Mouse (Mus musculus) G1E (cell line): ENCODE data around the gene Palmd. TPM values are rescaled to one million over a fixed set of nuclear protein-coding genes. Genes with fewer than 3 reads are reported as not detected.

Source experiments
- ATAC-seq: 2 replicates; pipeline ENCODE4 v1.8.0; 2016; ENCODE audit warnings: mild to moderate bottlenecking; ENCODE audit not compliant: insufficient number of reproducible peaks, poor library complexity, low FRiP score, severe bottlenecking; ENCODE audit errors: extremely low read depth
- DNase-seq: peaks from one replicate; pipeline ENCODE4 v3.0.0; 2012; ENCODE audit warnings: low spot score
- H3K27me3 ChIP-seq: 2 replicates; pipeline ENCODE4 v1.6.1; 2012; ENCODE audit warnings: mild to moderate bottlenecking, low read length, inconsistent platforms; ENCODE audit not compliant: insufficient read depth
- H3K36me3 ChIP-seq: replicated peaks from 2 replicates; pipeline ENCODE3; 2012; ENCODE audit warnings: mild to moderate bottlenecking, inconsistent platforms
- H3K4me1 ChIP-seq: 2 replicates; pipeline ENCODE4 v1.6.1; 2012; ENCODE audit warnings: low read depth, low read length, inconsistent platforms, mixed read lengths; ENCODE audit not compliant: insufficient read depth
- H3K4me3 ChIP-seq: 2 replicates; pipeline ENCODE4 v1.5.1; 2012; ENCODE audit warnings: low read depth, mild to moderate bottlenecking, inconsistent platforms, low read length, moderate library complexity, mixed read lengths
- H3K9me3 ChIP-seq: replicated peaks from 2 replicates; pipeline ENCODE4 v1.6.1; 2012; ENCODE audit warnings: inconsistent platforms
- CTCF ChIP-seq: IDR thresholded peaks from 2 replicates; pipeline ENCODE4 v1.5.1; 2012; ENCODE audit warnings: low read depth, low read length, inconsistent platforms, mixed read lengths
- GATA1 ChIP-seq: IDR thresholded peaks from 2 replicates; pipeline ENCODE4 v1.6.1; 2012; ENCODE audit warnings: borderline replicate concordance, low read length, inconsistent platforms, mixed read lengths
- GATA2 ChIP-seq: IDR thresholded peaks from 2 replicates; pipeline ENCODE4 v1.6.1; 2012; ENCODE audit warnings: low read depth, low read length, inconsistent platforms, borderline replicate concordance
- POLR2AphosphoS5 ChIP-seq: IDR thresholded peaks from 2 replicates; pipeline ENCODE4 v1.6.1; 2012; ENCODE audit warnings: low read depth, low read length, inconsistent platforms; ENCODE audit not compliant: insufficient replicate concordance
- TAL1 ChIP-seq: conservative IDR thresholded peaks from 2 replicates; pipeline ENCODE4 v1.6.1; 2012; ENCODE audit warnings: low read depth, low read length, inconsistent platforms, mixed read lengths
- polyA plus RNA-seq: library from polyadenylated mRNA; stranded (reverse); fragments of >175 nt; gene quantifications from 2 replicates; pipeline ENCODE4 v1.2.3, GENCODE M21; 2012
- total RNA-seq, 2 experiments: library from RNA; stranded (forward) in 1 of 2; stranded (reverse) in 1 of 2; fragments of 200-1000 nt in 1 of 2; fragments of >200 nt in 1 of 2; fragmentation: Nextera tagmentation in 1 of 2; gene quantifications; 2 replicates each; pipeline ENCODE4 v1.2.3; 2014 to 2017

Palmd gene
- total and polyA plus RNA-seq, 3 experiments: 0.22 TPM; not detected in 2

GRCm38 (mm10) chr3:116940804-116941558, 27.8 kb downstream of the Palmd start:
- peaks cover 11% of the 10 kb centered on the region for H3K27me3 ChIP-seq
- TF ChIP-seq TAL1: no peak
- no peak for TF ChIP-seq POLR2AphosphoS5
- no peak for TF ChIP-seq GATA1
- no peak for TF ChIP-seq GATA2
- TF ChIP-seq CTCF: no peak
- no peaks in the 10 kb centered on the region for H3K4me1 ChIP-seq
- H3K36me3 ChIP-seq: no peaks in the 10 kb centered on the region
- H3K4me3 ChIP-seq: no peak overlapping the region
- DNase-seq (no peak), ATAC-seq (no peak)
- H3K9me3 ChIP-seq: no peaks in the 10 kb centered on the region

GRCm38 (mm10) chr3:116936934-116937691, 31.7 kb downstream of the Palmd start:
- DNase-seq (no peak), ATAC-seq (no peak)
- no peaks in the 10 kb centered on the region for H3K4me1 ChIP-seq
- no peaks in the 10 kb centered on the region for H3K9me3 ChIP-seq
- TF ChIP-seq TAL1: no peak
- TF ChIP-seq GATA1: no peak
- no peak overlapping the region for H3K4me3 ChIP-seq
- no peaks in the 10 kb centered on the region; the same call in 1 of the 2 replicates for H3K27me3 ChIP-seq
- no peaks in the 10 kb centered on the region for H3K36me3 ChIP-seq

DNA sequence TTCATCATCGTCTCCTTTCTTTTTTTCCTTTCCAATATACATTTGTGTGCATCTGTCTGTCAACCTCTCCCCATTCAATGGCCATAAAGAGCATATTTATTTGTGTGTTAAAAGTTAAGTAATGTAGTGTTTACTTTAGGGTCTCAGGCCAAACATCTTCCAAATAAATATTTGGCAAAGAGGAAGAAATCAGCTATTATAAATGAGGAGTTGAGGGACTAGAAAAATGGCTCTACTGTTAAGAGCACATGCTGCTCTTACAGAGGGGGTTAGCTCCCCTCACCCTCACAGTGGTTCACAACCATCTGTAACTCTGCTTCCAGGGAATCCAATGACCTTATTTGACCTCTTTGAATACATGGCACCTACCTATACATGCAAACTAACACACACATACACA, 35.6 kb downstream of the Palmd start:
- Histone ChIP-seq H3K36me3 (no peaks in the 10 kb centered on the region), H3K4me1 (no peaks in the 10 kb centered on the region), H3K4me3 (no peak overlapping the region), H3K27me3 (no peaks in the 10 kb centered on the region; the same call in 1 of the 2 replicates), H3K9me3 (no peaks in the 10 kb centered on the region)
- DNase-seq: no peak
- ATAC-seq: no peak
- TF ChIP-seq GATA2 (no peak), CTCF (no peak), POLR2AphosphoS5 (no peak)

DNA sequence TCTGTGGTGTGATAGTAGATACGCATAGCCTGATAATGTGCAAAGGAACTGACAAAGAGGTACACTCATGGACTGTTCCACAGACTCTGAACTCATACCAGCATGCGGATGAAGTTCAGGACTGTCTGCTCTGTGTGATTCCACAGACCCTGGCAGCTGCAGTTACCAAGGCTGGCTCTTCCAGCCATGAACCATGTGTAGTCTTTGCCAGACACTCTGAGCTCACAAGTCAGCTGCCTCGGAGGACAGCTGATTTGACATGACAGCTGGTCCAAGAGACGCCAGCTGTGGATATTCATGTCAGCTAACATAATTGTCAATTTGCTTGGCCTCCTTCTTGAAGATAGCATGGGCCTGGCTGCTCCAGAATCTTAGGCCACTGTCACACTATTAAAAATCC, 39.8 kb downstream of the Palmd start:
- TF ChIP-seq CTCF: no peak
- TF ChIP-seq GATA2: no peak
- TF ChIP-seq TAL1: no peak
- no peak for TF ChIP-seq GATA1
- TF ChIP-seq POLR2AphosphoS5: no peak
- H3K9me3 ChIP-seq: no peaks in the 10 kb centered on the region
- H3K4me3 ChIP-seq: no peak overlapping the region
- no peaks in the 10 kb centered on the region for H3K4me1 ChIP-seq
- DNase-seq (no peak), ATAC-seq (no peak)
- no peaks in the 10 kb centered on the region; the same call in 1 of the 2 replicates for H3K27me3 ChIP-seq
- H3K36me3 ChIP-seq: no peaks in the 10 kb centered on the region

DNA sequence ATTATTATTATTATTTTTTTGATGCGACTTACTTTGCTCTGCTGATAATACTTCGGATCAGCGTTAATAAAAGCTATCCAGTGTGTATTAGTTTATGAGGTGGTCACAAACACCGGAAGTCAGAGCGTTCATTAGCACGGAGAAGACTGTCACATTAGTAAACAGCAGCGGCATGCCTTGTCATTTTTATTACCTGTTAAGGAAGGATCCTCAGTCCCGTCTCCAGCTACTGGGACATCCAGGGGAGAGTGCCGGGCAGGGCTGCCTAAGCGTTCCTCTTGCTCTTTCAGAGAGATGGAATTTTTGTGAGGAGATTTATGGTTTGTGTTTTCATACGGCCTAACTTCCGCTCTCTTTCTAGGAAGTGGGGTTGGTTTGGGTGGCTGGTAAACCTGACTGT, 45.7 kb downstream of the Palmd start:
- no peaks in the 10 kb centered on the region; the same call in 1 of the 2 replicates for H3K4me1 ChIP-seq
- ATAC-seq (no peak), DNase-seq (no peak)
- no peak for TF ChIP-seq GATA1
- no peak for TF ChIP-seq GATA2
- TF ChIP-seq CTCF: no peak
- no peak for TF ChIP-seq TAL1
- TF ChIP-seq POLR2AphosphoS5: no peak
- H3K9me3 ChIP-seq: no peaks in the 10 kb centered on the region
- H3K4me3 ChIP-seq: no peak overlapping the region
- H3K36me3 ChIP-seq: no peaks in the 10 kb centered on the region
- H3K27me3 ChIP-seq: peaks cover 11% of the 10 kb centered on the region

DNA sequence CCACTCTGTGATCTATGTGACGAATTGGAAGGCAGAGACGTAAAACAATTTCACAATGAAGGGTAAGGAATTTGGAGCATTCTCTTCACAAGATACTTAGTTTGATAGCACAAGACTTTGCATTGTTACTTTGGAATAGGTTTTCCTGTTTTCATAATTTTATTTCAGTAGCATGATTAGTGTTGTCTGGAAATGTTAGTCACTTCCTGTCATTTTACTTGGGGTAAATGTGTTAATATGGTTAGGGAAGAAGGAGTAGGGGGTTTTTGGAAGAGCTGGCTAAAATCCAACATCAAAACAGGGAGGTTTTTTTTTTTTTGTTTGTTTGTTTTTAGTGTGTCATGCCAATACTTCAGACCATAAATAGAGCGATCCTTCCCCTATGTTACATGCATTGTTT, 47.3 kb downstream of the Palmd start:
- Histone ChIP-seq H3K27me3 (peaks cover 16% of the 10 kb centered on the region), H3K4me1 (no peaks in the 10 kb centered on the region; the same call in 1 of the 2 replicates), H3K4me3 (no peak overlapping the region), H3K36me3 (no peaks in the 10 kb centered on the region), H3K9me3 (no peaks in the 10 kb centered on the region)
- no peak for ATAC-seq
- TF ChIP-seq POLR2AphosphoS5 (no peak), TAL1 (no peak), GATA2 (no peak), CTCF (no peak), GATA1 (no peak)
- no peak for DNase-seq
